Mouse (Mus musculus): ENCODE results near the gene Rab11fip4. TPM values are rescaled to one million over a fixed set of nuclear protein-coding genes. Genes with fewer than 3 reads are reported as not detected.

Gene Rab11fip4
- polyA plus RNA-seq, 1 experiment from 2014 or later: 24.0 TPM

- ATAC-seq (ENCODE audit: low FRiP score) (no peak; the same call in 1 of the 2 replicates), DNase-seq (ENCODE audit: low spot score) (no peak)
- H3K27ac ChIP-seq: no peak overlapping the region
- H3K9ac ChIP-seq: no peak overlapping the region
- no peaks in the 10 kb centered on the region for H3K27me3 ChIP-seq (ENCODE audit: control insufficient read depth, insufficient read depth, low read length)
- H3K4me1 ChIP-seq (replicated peaks; ENCODE audit: control insufficient read depth, insufficient read depth, low read length): peaks cover 10% of the 10 kb centered on the region
- H3K4me2 ChIP-seq (replicated peaks): no peak overlapping the region
- H3K36me3 ChIP-seq (replicated peaks; ENCODE audit: control insufficient read depth, insufficient read depth): no peaks in the 10 kb centered on the region
- WGBS: 58% methylated on average over 5 of the region's 5 CpGs
- no peak overlapping the region for H3K4me3 ChIP-seq (replicated peaks; ENCODE audit: low read length)
- no peaks in the 10 kb centered on the region for H3K9me3 ChIP-seq (ENCODE audit: control insufficient read depth, low read length)
Observed at GRCm38 (mm10) chr11:79646026-79646425, 55.0 kb downstream of the Rab11fip4 start.

- peak overlapping the region; percentile 52; the same call in 1 of the 2 replicates for H3K27ac ChIP-seq
- H3K4me3 ChIP-seq (replicated peaks; ENCODE audit: low read length): no peak overlapping the region
- no peak overlapping the region for H3K4me2 ChIP-seq (replicated peaks)
- DNase-seq (ENCODE audit: low spot score) (no peak), ATAC-seq (ENCODE audit: low FRiP score) (no peak; the same call in 1 of the 2 replicates)
- 7% methylated on average over 12 of the region's 12 CpGs for WGBS
- no peak overlapping the region for H3K9ac ChIP-seq
- H3K4me1 ChIP-seq (replicated peaks; ENCODE audit: control insufficient read depth, insufficient read depth, low read length): peaks cover 10% of the 10 kb centered on the region
- no peaks in the 10 kb centered on the region for H3K9me3 ChIP-seq (ENCODE audit: control insufficient read depth, low read length)
- H3K27me3 ChIP-seq (ENCODE audit: control insufficient read depth, insufficient read depth, low read length): no peaks in the 10 kb centered on the region
- H3K36me3 ChIP-seq (replicated peaks; ENCODE audit: control insufficient read depth, insufficient read depth): no peaks in the 10 kb centered on the region
Observed at GRCm38 (mm10) chr11:79646467-79647070, 55.6 kb downstream of the Rab11fip4 start.

GRCm38 (mm10) chr11:79647071-79647501 is 56.1 kb downstream of the Rab11fip4 start:
- H3K4me3 ChIP-seq (replicated peaks; ENCODE audit: low read length): no peak overlapping the region
- DNase-seq (ENCODE audit: low spot score) (no peak), ATAC-seq (ENCODE audit: low FRiP score) (no peak)
- H3K4me1 ChIP-seq (replicated peaks; ENCODE audit: control insufficient read depth, insufficient read depth, low read length): peaks cover 10% of the 10 kb centered on the region
- no peak overlapping the region for H3K9ac ChIP-seq
- no peaks in the 10 kb centered on the region for H3K9me3 ChIP-seq (ENCODE audit: control insufficient read depth, low read length)
- no peaks in the 10 kb centered on the region for H3K36me3 ChIP-seq (replicated peaks; ENCODE audit: control insufficient read depth, insufficient read depth)
- H3K4me2 ChIP-seq (replicated peaks): no peak overlapping the region
- WGBS: 26% methylated on average over 8 of the region's 8 CpGs
- peak overlapping the region; percentile 52; the same call in 1 of the 2 replicates for H3K27ac ChIP-seq
- H3K27me3 ChIP-seq (ENCODE audit: control insufficient read depth, insufficient read depth, low read length): no peaks in the 10 kb centered on the region

GRCm38 (mm10) chr11:79650359-79650835 is 59.4 kb downstream of the Rab11fip4 start:
- WGBS: 61% methylated on average over 5 of the region's 5 CpGs
- Histone ChIP-seq H3K4me3 (replicated peaks; ENCODE audit: low read length) (no peak overlapping the region), H3K27ac (peak overlapping the region; percentile 21; the same call in 1 of the 2 replicates), H3K9ac (no peak overlapping the region), H3K4me2 (replicated peaks) (no peak overlapping the region), H3K27me3 (ENCODE audit: control insufficient read depth, insufficient read depth, low read length) (no peaks in the 10 kb centered on the region), H3K36me3 (replicated peaks; ENCODE audit: control insufficient read depth, insufficient read depth) (no peaks in the 10 kb centered on the region), H3K9me3 (ENCODE audit: control insufficient read depth, low read length) (no peaks in the 10 kb centered on the region), H3K4me1 (replicated peaks; ENCODE audit: control insufficient read depth, insufficient read depth, low read length) (peaks cover 10% of the 10 kb centered on the region)
- DNase-seq (ENCODE audit: low spot score) (no peak), ATAC-seq (ENCODE audit: low FRiP score) (no peak)

- WGBS: 79% methylated on average over 9 of the region's 9 CpGs
- no peaks in the 10 kb centered on the region for H3K9me3 ChIP-seq (ENCODE audit: control insufficient read depth, low read length)
- ATAC-seq (ENCODE audit: low FRiP score) (no peak), DNase-seq (ENCODE audit: low spot score) (no peak)
- H3K4me3 ChIP-seq (replicated peaks; ENCODE audit: low read length): no peak overlapping the region
- H3K9ac ChIP-seq: no peak overlapping the region
- H3K27ac ChIP-seq: no peak overlapping the region
- H3K4me2 ChIP-seq (replicated peaks): no peak overlapping the region
- no peaks in the 10 kb centered on the region for H3K36me3 ChIP-seq (replicated peaks; ENCODE audit: control insufficient read depth, insufficient read depth)
- H3K4me1 ChIP-seq (replicated peaks; ENCODE audit: control insufficient read depth, insufficient read depth, low read length): peaks cover 4% of the 10 kb centered on the region
- no peaks in the 10 kb centered on the region for H3K27me3 ChIP-seq (ENCODE audit: control insufficient read depth, insufficient read depth, low read length)
Observed at GRCm38 (mm10) chr11:79652257-79652656, 61.2 kb downstream of the Rab11fip4 start.

GRCm38 (mm10) chr11:79652921-79653575 is 62.0 kb downstream of the Rab11fip4 start:
- H3K36me3 ChIP-seq (replicated peaks; ENCODE audit: control insufficient read depth, insufficient read depth): no peaks in the 10 kb centered on the region
- H3K4me1 ChIP-seq (replicated peaks; ENCODE audit: control insufficient read depth, insufficient read depth, low read length): peaks cover 4% of the 10 kb centered on the region
- no peak overlapping the region for H3K4me2 ChIP-seq (replicated peaks)
- no peak overlapping the region for H3K27ac ChIP-seq
- DNase-seq (ENCODE audit: low spot score) (no peak), ATAC-seq (ENCODE audit: low FRiP score) (no peak)
- H3K9me3 ChIP-seq (ENCODE audit: control insufficient read depth, low read length): no peaks in the 10 kb centered on the region
- H3K4me3 ChIP-seq (replicated peaks; ENCODE audit: low read length): no peak overlapping the region
- WGBS: 84% methylated on average over 20 of the region's 20 CpGs
- H3K27me3 ChIP-seq (ENCODE audit: control insufficient read depth, insufficient read depth, low read length): no peaks in the 10 kb centered on the region
- H3K9ac ChIP-seq: no peak overlapping the region

GRCm38 (mm10) chr11:79654407-79654831 is 63.4 kb downstream of the Rab11fip4 start:
- Histone ChIP-seq H3K27ac (no peak overlapping the region), H3K4me3 (replicated peaks; ENCODE audit: low read length) (no peak overlapping the region), H3K9ac (no peak overlapping the region), H3K27me3 (ENCODE audit: control insufficient read depth, insufficient read depth, low read length) (no peaks in the 10 kb centered on the region), H3K4me2 (replicated peaks) (no peak overlapping the region), H3K4me1 (replicated peaks; ENCODE audit: control insufficient read depth, insufficient read depth, low read length) (no peaks in the 10 kb centered on the region; the same call in 1 of the 2 replicates), H3K9me3 (ENCODE audit: control insufficient read depth, low read length) (no peaks in the 10 kb centered on the region), H3K36me3 (replicated peaks; ENCODE audit: control insufficient read depth, insufficient read depth) (no peaks in the 10 kb centered on the region)
- ATAC-seq (ENCODE audit: low FRiP score) (no peak), DNase-seq (ENCODE audit: low spot score) (no peak)
- WGBS: 89% methylated on average over 4 of the region's 4 CpGs

GRCm38 (mm10) chr11:79655592-79655991 is 64.6 kb downstream of the Rab11fip4 start:
- Histone ChIP-seq H3K9ac (no peak overlapping the region), H3K9me3 (ENCODE audit: control insufficient read depth, low read length) (no peaks in the 10 kb centered on the region), H3K36me3 (replicated peaks; ENCODE audit: control insufficient read depth, insufficient read depth) (no peaks in the 10 kb centered on the region), H3K4me3 (replicated peaks; ENCODE audit: low read length) (no peak overlapping the region), H3K27ac (no peak overlapping the region), H3K4me2 (replicated peaks) (no peak overlapping the region), H3K27me3 (ENCODE audit: control insufficient read depth, insufficient read depth, low read length) (no peaks in the 10 kb centered on the region), H3K4me1 (replicated peaks; ENCODE audit: control insufficient read depth, insufficient read depth, low read length) (peaks cover under 1% of the 10 kb centered on the region; the same call in 1 of the 2 replicates)
- DNase-seq (ENCODE audit: low spot score): no peak
- no peak for ATAC-seq (ENCODE audit: low FRiP score)
- WGBS: 92% methylated on average over 7 of the region's 7 CpGs

- Histone ChIP-seq H3K4me3 (replicated peaks; ENCODE audit: low read length) (no peak overlapping the region), H3K9me3 (ENCODE audit: control insufficient read depth, low read length) (no peaks in the 10 kb centered on the region), H3K36me3 (replicated peaks; ENCODE audit: control insufficient read depth, insufficient read depth) (no peaks in the 10 kb centered on the region), H3K4me2 (replicated peaks) (no peak overlapping the region), H3K27me3 (ENCODE audit: control insufficient read depth, insufficient read depth, low read length) (no peaks in the 10 kb centered on the region), H3K27ac (no peak overlapping the region), H3K4me1 (replicated peaks; ENCODE audit: control insufficient read depth, insufficient read depth, low read length) (peaks cover 10% of the 10 kb centered on the region), H3K9ac (no peak overlapping the region)
- no peak for ATAC-seq (ENCODE audit: low FRiP score)
- DNase-seq (ENCODE audit: low spot score): no peak
- WGBS: 93% methylated on average over 1 of the region's 1 CpGs
Observed at GRCm38 (mm10) chr11:79656491-79656890, 65.5 kb downstream of the Rab11fip4 start.

All from hindbrain, embryonic 14.5 days (tissue).